Mouse (Mus musculus) heart, embryonic 15.5 days (tissue): ENCODE data around the gene Armc6. TPM values are rescaled to one million over a fixed set of nuclear protein-coding genes. Genes with fewer than 3 reads are reported as not detected.
A peak's percentile ranks its signal among the peaks of the same experiment; 100 is the strongest.

Experiments used
- ATAC-seq: fragments of 200-750 bp; cut with Nextera tagmentation; replicated peaks from 2 replicates; pipeline ENCODE4 v1.8.0; 2017; ENCODE audit warnings: low read depth, moderate TSS enrichment; ENCODE audit not compliant: insufficient number of reproducible peaks, insufficient read depth, low FRiP score
- H3K27ac ChIP-seq: fragments of 300-500 bp; sonication (generic); 2 replicates; pipeline ENCODE4 v1.5.1; 2015; ENCODE audit warnings: mild to moderate bottlenecking, inconsistent platforms
- H3K27me3 ChIP-seq: fragments of 300-500 bp; sonication (generic); 2 replicates; pipeline ENCODE4 v1.6.1; 2015; ENCODE audit warnings: inconsistent platforms
- H3K36me3 ChIP-seq: fragments of 300-500 bp; sonication (generic); 2 replicates; pipeline ENCODE4 v1.6.1; 2015; ENCODE audit warnings: mild to moderate bottlenecking, inconsistent platforms
- H3K4me1 ChIP-seq: fragments of 300-500 bp; sonication (generic); replicated peaks from 2 replicates; pipeline ENCODE4 v1.6.1; 2015; ENCODE audit warnings: inconsistent platforms
- H3K4me2 ChIP-seq: fragments of 300-500 bp; sonication (generic); 2 replicates; pipeline ENCODE4 v1.6.1; 2015; ENCODE audit warnings: inconsistent platforms, mild to moderate bottlenecking, moderate library complexity
- H3K4me3 ChIP-seq: fragments of 300-500 bp; sonication (generic); 2 replicates; pipeline ENCODE4 v1.5.1; 2015; ENCODE audit warnings: mild to moderate bottlenecking, inconsistent platforms
- H3K9ac ChIP-seq: fragments of 300-500 bp; sonication (generic); 2 replicates; pipeline ENCODE4 v1.6.1; 2015; ENCODE audit warnings: mild to moderate bottlenecking, inconsistent platforms
- H3K9me3 ChIP-seq: fragments of 300-500 bp; sonication (generic); replicated peaks from 2 replicates; pipeline ENCODE4 v1.6.1; 2016; ENCODE audit warnings: inconsistent platforms
- WGBS: fragments of 180-500 bp; shearing (Covaris S2); methylation state at CpG from one replicate; pipeline ENCODE4 v1.1.7; 2015; ENCODE audit warnings: mixed read lengths; 5-methylcytosine and 5-hydroxymethylcytosine counted together
- polyA plus RNA-seq: library from polyadenylated mRNA; unstranded; fragments of >200 nt; fragmentation: Nextera tagmentation; extraction: Ambion mirVana; gene quantifications from 2 replicates; pipeline ENCODE4 v1.2.1, GENCODE M21; 2015

Gene Armc6
- polyA plus RNA-seq, 1 experiment from 2014 or later = 16.4 TPM

DNA sequence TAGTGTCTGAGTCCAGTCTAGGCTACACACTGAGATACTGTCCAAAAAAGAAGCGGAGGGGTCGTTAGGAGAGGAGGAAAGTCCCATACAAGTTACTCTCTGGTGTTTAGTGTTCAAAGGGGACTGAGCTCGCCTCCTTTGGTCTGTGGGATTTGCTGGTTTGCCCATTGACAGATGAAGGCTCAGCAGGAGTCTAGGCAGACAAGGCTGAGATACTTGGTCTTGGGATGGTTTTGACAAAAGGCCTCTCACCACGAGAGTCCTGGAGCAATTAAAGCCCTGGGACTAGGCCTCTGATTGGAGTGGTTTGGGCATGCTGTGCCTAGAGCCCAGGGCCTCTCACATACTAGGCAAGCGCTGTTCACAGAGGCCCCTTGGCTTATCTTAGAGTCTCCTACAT is 34.0 kb upstream of the Armc6 start:
- Histone ChIP-seq H3K4me3 (no peak overlapping the region), H3K4me1 (peaks cover 11% of the 10 kb centered on the region), H3K27ac (no peak overlapping the region), H3K9ac (no peak overlapping the region), H3K27me3 (no peaks in the 10 kb centered on the region), H3K4me2 (no peak overlapping the region), H3K9me3 (no peaks in the 10 kb centered on the region), H3K36me3 (peaks cover 14% of the 10 kb centered on the region)
- 63% methylated on average over 5 of the region's 5 CpGs for WGBS
- ATAC-seq = no peak

DNA sequence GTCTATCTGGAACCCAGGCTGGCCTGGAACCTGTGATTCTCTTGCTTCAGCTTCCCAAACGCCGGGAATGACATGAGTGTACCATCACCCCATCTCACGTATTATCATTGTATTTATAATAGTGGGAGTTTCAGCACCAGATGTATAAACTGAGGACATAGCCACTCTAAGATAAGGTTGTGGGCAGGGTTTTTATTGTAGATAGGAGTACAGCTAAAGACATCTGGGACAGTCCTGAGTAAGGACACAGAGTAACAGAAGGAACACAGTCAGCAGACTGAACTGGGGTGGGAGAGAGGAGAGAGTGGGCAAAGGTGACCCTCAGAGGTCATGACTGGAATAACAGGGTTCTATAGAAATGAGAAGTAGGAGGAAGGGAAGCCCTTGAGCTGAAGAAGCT is 33.4 kb upstream of the Armc6 start:
- H3K4me1 ChIP-seq = peaks cover 11% of the 10 kb centered on the region
- 76% methylated on average over 3 of the region's 3 CpGs for WGBS
- ATAC-seq = no peak
- no peak overlapping the region for H3K4me2 ChIP-seq
- peaks cover 20% of the 10 kb centered on the region for H3K36me3 ChIP-seq
- no peak overlapping the region for H3K27ac ChIP-seq
- H3K27me3 ChIP-seq = no peaks in the 10 kb centered on the region
- H3K4me3 ChIP-seq = no peak overlapping the region
- H3K9ac ChIP-seq = no peak overlapping the region
- H3K9me3 ChIP-seq = no peaks in the 10 kb centered on the region

DNA sequence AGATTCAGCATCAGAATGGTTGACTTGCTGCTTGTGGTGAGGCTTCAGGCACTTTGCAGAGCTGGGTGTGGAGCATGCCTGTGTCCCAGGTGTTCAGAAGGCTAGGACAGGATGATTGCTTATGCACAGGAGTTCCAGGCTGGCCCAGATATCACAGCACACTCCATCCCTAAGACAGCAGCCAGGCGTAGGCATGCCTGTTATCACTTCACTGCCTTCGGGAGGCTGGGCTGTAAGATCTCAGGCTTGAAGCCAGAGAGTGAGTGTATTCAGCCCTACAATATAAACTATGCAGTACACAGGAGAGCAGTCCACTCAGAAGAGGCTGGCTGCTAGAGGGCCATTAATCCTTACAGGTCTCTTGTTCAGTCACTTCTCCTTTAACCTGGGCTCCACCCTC is 24.8 kb upstream of the Armc6 start:
- WGBS = 25% methylated on average over 2 of the region's 2 CpGs
- Histone ChIP-seq H3K9ac (no peak overlapping the region), H3K4me3 (no peak overlapping the region), H3K27ac (peak overlapping the region; percentile 80), H3K4me1 (peaks cover 22% of the 10 kb centered on the region), H3K27me3 (no peaks in the 10 kb centered on the region), H3K9me3 (no peaks in the 10 kb centered on the region), H3K36me3 (peaks cover 93% of the 10 kb centered on the region), H3K4me2 (no peak overlapping the region)
- ATAC-seq = peak; percentile 70

DNA sequence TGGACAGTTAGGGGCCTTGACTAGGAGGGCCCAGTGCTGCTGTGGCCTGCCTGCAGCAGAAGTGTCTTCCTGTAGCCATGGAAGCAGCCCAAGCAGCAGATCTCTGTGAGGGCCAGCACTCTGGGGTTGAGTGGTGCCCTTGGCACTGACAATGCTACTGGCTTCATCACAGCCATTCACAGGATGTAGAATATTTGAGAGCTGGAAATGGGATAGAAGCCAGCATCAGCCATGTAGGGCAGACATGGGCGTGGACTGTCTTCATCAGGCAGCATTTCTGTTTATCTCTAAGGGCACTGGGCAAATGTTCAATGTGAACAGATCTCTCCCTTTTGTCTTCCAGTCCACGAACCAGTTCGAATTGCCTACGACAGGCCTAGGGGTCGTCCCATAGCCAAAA is 24.3 kb upstream of the Armc6 start:
- WGBS = 63% methylated on average over 5 of the region's 5 CpGs
- H3K4me3 ChIP-seq = no peak overlapping the region
- peaks cover 94% of the 10 kb centered on the region for H3K36me3 ChIP-seq
- ATAC-seq = peak; percentile 63
- H3K9me3 ChIP-seq = no peaks in the 10 kb centered on the region
- H3K4me1 ChIP-seq = peaks cover 22% of the 10 kb centered on the region
- no peak overlapping the region for H3K4me2 ChIP-seq
- no peaks in the 10 kb centered on the region for H3K27me3 ChIP-seq
- peak overlapping the region; percentile 80 for H3K27ac ChIP-seq
- no peak overlapping the region; the same call in 1 of the 2 replicates for H3K9ac ChIP-seq

DNA sequence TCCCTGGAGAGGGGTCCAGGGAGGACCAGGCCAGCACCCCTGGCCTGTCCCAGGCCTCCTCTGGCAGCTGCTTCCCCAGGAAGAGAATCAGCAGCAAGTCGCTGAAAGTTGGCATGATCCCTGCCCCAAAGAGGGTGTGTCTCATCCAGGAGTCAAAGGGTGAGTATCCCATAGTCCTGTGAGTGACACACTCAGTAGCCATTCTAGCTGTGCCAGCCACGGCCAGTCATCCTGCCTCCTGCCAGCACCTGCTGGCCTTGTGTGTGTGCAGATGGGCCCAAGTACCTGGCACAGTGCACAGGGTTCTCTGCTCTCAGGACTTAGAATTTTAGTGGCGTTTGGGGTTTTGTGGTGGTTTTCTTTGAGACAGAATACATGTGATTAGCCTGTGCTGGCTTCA is 23.2 kb upstream of the Armc6 start:
- Histone ChIP-seq H3K4me3 (no peak overlapping the region), H3K27ac (no peak overlapping the region), H3K9me3 (no peaks in the 10 kb centered on the region), H3K36me3 (peaks cover 94% of the 10 kb centered on the region), H3K4me1 (peaks cover 22% of the 10 kb centered on the region), H3K9ac (no peak overlapping the region), H3K4me2 (no peak overlapping the region), H3K27me3 (no peaks in the 10 kb centered on the region)
- no peak for ATAC-seq
- 82% methylated on average over 3 of the region's 3 CpGs for WGBS

DNA sequence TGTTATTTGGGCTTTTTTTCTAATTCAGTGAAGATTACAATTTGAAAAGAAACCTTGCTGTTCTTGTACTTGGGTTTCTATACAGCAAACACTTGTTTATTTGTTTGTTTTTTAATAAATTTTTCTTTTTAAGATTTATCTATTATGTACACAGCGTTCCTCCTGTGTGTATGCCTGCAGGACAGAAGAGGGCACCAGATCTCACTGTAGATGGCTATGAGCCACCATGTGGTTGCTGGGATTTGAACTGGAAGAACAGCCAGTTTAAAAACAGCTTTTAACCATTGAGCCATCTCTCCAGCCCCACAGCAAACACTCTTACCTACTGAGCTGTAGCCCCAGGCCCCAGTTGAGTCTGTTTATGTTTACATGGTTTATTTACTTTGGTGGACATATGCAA is 20.4 kb upstream of the Armc6 start:
- H3K9ac ChIP-seq = no peak overlapping the region
- no peak for ATAC-seq
- H3K27me3 ChIP-seq = no peaks in the 10 kb centered on the region
- H3K36me3 ChIP-seq = peaks cover 91% of the 10 kb centered on the region
- no peak overlapping the region for H3K27ac ChIP-seq
- no peak overlapping the region for H3K4me3 ChIP-seq
- 83% methylated on average over 1 of the region's 1 CpGs for WGBS
- H3K4me1 ChIP-seq = peaks cover 19% of the 10 kb centered on the region
- no peak overlapping the region for H3K4me2 ChIP-seq
- H3K9me3 ChIP-seq = no peaks in the 10 kb centered on the region

DNA sequence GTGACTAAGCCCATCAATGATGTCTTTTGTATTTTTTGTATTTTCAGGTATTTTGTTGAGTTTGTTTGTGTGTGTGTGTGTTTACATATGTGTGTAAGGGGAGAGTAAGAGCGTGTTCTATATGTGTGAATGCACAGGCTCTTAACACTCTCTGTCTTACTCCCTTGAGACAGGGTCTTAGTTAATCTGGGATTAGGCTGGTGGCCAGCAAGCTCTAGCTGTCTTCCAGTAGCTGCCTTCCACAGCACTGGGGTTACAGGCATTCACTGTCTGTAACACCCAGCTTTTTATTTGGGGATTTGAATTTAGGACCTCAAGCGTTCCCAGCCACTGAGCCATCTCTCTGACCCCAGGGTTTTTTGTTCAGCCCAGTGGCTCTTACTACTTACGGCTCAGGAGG is 13.6 kb upstream of the Armc6 start:
- Histone ChIP-seq H3K4me1 (no peaks in the 10 kb centered on the region), H3K9me3 (no peaks in the 10 kb centered on the region), H3K27ac (no peak overlapping the region), H3K9ac (no peak overlapping the region), H3K36me3 (peaks cover 89% of the 10 kb centered on the region), H3K27me3 (no peaks in the 10 kb centered on the region), H3K4me2 (no peak overlapping the region), H3K4me3 (no peak overlapping the region)
- 93% methylated on average over 3 of the region's 3 CpGs for WGBS
- ATAC-seq = no peak

DNA sequence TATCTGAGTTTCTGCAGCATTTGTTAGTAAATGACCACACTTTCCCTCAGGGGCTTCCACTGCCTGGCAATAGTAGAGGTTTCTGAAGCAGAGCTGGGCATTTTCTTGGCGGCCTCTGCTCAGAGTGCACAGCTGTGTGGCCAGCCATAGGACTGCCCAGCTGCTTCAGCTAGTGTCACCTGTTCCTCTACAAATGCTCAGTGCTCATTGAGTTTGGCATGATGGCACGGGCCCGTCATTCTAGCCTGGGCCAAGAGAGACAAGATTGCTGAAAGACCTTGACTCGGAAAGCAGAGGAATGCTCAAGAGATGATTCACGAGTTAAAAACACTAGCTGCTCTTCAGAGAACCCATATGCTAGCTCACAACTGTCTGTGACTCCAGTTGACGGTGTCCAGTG is 12.4 kb upstream of the Armc6 start:
- no peak for ATAC-seq
- 82% methylated on average over 6 of the region's 6 CpGs for WGBS
- Histone ChIP-seq H3K27me3 (no peaks in the 10 kb centered on the region), H3K4me2 (no peak overlapping the region), H3K4me3 (no peak overlapping the region), H3K9me3 (no peaks in the 10 kb centered on the region), H3K4me1 (no peaks in the 10 kb centered on the region), H3K36me3 (peaks cover 89% of the 10 kb centered on the region), H3K27ac (no peak overlapping the region), H3K9ac (no peak overlapping the region)

DNA sequence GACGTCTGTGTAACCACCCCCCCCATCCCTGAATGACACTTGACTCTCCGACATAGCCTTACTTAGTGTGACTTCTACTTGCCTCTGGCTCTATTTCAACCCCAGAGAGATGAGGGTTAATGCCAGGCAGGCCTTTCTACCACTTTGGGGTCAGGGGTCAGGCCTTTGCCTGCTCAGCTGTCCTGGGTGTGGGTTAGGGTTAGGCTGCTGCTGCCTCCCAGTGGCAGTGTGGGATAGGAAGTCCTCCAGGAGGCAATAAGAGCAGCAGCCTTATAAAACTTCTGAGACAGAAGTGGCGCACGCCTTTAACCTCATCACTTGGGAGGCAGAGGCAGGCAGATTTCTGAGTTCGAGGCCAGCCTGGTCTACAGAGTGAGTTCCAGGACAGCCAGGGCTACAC is 6.4 kb upstream of the Armc6 start:
- WGBS = 89% methylated on average over 5 of the region's 5 CpGs
- Histone ChIP-seq H3K9ac (no peak overlapping the region), H3K9me3 (no peaks in the 10 kb centered on the region), H3K4me3 (no peak overlapping the region), H3K27me3 (no peaks in the 10 kb centered on the region), H3K36me3 (peaks cover 83% of the 10 kb centered on the region), H3K4me2 (no peak overlapping the region), H3K27ac (no peak overlapping the region), H3K4me1 (peaks cover 6% of the 10 kb centered on the region)
- ATAC-seq = no peak

DNA sequence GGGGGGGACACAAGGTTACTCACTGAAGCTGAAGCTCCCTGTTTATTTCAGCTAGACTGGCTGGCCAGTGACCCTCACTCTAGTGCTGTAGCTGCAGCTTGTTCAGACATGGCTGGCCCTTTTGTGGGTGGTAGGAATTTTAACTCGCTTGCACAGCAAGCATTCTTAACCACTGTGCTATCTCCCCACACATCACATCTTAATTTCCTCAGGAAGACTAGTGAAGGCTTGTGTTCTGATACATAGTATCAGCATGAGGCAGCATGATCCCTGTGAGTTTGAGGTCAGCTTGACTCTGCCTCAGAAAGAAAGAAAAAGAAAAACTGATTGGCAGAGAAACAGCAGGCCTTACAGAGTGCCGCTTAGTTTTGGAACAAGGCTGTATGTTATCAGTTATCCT is 3.6 kb upstream of the Armc6 start:
- no peak for ATAC-seq
- Histone ChIP-seq H3K4me1 (peaks cover 20% of the 10 kb centered on the region), H3K4me3 (no peak overlapping the region), H3K27me3 (no peaks in the 10 kb centered on the region), H3K9ac (no peak overlapping the region), H3K36me3 (peaks cover 61% of the 10 kb centered on the region), H3K9me3 (no peaks in the 10 kb centered on the region), H3K4me2 (no peak overlapping the region), H3K27ac (no peak overlapping the region)
- 64% methylated on average over 2 of the region's 2 CpGs for WGBS

DNA sequence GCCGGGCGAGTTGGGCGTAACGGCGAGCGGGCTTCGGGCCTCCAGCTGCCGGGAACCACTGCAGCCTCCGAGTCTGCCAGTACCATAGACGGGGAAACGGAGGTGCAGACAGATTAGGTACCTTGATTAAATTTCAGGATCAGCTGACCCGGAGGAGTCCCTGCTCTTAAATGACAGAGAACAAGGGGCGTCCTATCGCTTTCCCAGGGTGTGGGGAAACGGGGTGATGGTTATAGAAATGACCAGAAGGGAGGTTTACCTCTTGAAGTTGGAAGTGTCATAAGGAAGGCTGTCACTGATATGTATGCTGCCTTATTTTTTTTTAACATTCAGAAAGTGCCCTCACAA is 489 bp upstream of the Armc6 start:
- peak overlapping the region; percentile 76 for H3K9ac ChIP-seq
- WGBS = 0% methylated on average over 15 of the region's 15 CpGs
- no peaks in the 10 kb centered on the region for H3K27me3 ChIP-seq
- H3K36me3 ChIP-seq = peaks cover 42% of the 10 kb centered on the region
- no peaks in the 10 kb centered on the region for H3K9me3 ChIP-seq
- no peak for ATAC-seq
- H3K4me1 ChIP-seq = peaks cover 20% of the 10 kb centered on the region
- peak overlapping the region; percentile 84 for H3K4me2 ChIP-seq
- H3K27ac ChIP-seq = peak overlapping the region; percentile 93
- peak overlapping the region; percentile 78 for H3K4me3 ChIP-seq

DNA sequence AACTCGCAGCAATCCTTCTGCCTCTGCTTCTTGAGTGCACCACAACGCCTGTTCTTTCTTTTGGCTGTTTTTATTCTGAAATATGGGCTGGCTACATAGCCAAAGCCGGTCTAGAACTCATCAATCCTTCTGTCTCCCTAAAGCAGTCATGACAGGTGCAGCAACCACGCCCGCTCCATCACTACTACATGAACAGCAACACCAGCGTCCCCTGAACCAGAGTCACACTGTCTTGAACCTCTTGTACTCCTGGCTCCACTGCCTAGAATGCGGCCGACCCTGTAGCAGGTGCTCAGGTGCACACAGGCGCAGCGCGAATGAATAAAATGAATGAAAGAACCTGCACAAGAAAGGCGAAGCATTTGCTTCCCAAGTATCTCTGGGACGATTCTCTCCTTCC is 660 bp downstream of the Armc6 start:
- peaks cover 44% of the 10 kb centered on the region for H3K36me3 ChIP-seq
- H3K27ac ChIP-seq = peak overlapping the region; percentile 93; the same call in 1 of the 2 replicates
- no peaks in the 10 kb centered on the region for H3K27me3 ChIP-seq
- no peak for ATAC-seq
- H3K9ac ChIP-seq = peak overlapping the region; percentile 76
- 5% methylated on average over 13 of the region's 13 CpGs for WGBS
- H3K4me3 ChIP-seq = peak overlapping the region; percentile 78
- peak overlapping the region; percentile 84 for H3K4me2 ChIP-seq
- H3K9me3 ChIP-seq = no peaks in the 10 kb centered on the region
- H3K4me1 ChIP-seq = peaks cover 20% of the 10 kb centered on the region
